Mouse (Mus musculus): Measurements from ENCODE around the gene Skp2.

DNA sequence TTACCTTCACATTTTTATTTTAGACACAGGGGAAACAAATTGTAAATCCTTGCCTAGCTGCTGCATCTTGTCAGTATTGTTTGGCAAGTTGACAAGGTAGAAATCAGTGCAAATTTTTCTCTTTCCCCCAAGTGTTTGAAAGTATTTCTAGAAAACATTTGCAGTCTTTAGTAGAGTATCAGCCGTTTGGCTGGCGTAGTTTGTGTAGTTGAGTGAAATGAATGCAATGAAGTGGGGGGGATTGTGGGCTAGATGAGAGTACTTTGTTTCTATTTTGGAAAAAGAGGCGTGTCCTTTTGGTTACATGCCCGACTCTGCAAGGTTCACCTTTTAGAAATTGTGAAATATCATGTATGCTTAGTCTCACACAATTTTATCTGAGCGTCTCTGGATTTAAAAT is 82.6 kb downstream of the Skp2 start:
- TF ChIP-seq ZNF384 (IDR thresholded peaks at IDR 0.05; ENCODE audit: low read depth, low read length): no peak
- no peak for TF ChIP-seq HCFC1 (IDR thresholded peaks at IDR 0.05; ENCODE audit: borderline replicate concordance, insufficient read depth, low read length)
- no peak for TF ChIP-seq MAFK (IDR thresholded peaks at IDR 0.05; ENCODE audit: insufficient read depth, low read depth, low read length)
